Mouse (Mus musculus) kidney, postnatal 36 days (tissue): ENCODE results near the gene Gng8.
A peak's percentile ranks its signal among the peaks of the same experiment; 100 is the strongest.

Experiments used
- DNase-seq, 2 experiments: peaks; one replicate each; pipeline ENCODE4 v3.0.0; 2021 to 2022; ENCODE audit warnings: mixed read lengths in 2 of 2

The Gng8 gene

DNA sequence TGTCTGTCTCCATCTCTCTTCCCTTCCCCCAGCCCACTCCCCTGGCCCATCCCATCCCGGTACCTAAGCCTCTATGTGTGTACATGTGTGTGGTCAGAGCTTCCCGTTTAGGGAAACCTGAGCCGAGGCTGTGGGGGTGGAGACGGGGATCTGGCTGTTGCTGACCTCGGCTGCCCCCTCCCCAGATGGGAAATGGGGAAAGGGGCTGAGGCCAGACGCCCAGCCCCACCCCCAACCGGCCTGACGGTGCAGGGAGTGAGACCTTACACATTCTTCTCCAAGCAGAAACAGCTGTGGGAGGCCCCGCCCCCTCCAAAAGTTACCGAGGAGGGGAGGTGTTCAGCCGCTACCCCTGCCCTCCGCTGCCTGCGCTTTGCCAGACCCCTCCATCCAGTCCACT is 15.0 kb upstream of the Gng8 start:
- DNase-seq, result peak in 1 of 2 experiments; percentile 40

- DNase-seq, result no peak
Measured at GRCm38 (mm10) chr7:16877717-16878116, 13.9 kb upstream of the Gng8 start.

DNA sequence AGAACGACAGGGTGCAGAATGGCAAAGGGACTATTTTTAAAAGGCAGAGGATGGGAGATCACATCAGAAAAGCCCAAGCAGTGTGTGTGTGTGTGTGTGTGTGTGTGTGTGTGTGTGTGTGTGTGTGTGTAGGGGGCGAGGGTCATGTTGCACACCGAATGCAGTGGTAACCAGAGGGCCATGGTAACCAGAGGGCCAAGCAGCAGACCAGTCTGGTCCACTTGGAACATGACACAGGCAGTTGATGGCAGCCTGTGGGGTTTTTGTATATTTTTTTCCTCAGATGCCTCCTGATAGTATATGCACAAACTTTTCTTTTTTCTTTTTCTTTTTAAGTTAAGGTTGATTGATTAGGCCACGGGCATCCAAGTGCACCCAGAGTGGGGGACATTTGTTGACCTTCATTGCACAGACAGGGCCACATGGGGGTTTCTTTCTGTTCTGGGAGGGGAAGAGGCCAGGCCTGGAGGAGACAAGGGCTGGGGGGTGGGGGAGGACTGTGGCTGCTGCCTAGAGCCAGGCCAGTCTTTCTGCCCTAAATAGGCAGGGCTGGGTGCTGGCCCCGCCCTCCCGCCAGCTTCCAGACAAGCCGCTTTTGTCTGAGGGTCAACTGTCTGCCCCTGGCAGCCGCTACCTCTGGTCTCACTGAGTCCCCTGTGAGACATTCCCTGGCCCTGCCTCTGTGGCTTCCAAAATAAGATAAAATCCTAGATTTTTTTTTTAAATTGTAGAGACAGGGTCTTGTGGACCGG is 11.6 kb upstream of the Gng8 start:
- peak in 1 of 2 experiments; percentile 30 for DNase-seq

DNA sequence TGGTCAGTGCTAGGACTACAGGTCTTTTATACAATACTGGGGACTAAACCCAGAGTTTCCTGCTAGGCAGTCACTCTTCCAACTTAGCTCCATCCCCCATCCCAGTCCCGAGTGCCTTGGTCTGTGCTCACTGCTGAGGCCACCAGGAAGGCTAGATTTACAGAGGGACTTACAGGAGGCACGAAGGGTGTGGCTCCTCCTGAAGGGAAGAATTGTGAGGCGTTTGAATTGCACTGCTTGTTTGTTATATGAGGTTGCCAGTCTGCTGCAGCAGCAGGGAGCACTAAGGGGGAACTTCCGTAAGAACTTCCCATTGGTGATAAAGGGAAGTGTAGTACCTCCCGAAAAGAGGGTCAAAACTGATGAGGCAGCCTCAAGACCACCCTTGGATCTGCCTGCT is 11.0 kb upstream of the Gng8 start:
- DNase-seq, result no peak

DNA sequence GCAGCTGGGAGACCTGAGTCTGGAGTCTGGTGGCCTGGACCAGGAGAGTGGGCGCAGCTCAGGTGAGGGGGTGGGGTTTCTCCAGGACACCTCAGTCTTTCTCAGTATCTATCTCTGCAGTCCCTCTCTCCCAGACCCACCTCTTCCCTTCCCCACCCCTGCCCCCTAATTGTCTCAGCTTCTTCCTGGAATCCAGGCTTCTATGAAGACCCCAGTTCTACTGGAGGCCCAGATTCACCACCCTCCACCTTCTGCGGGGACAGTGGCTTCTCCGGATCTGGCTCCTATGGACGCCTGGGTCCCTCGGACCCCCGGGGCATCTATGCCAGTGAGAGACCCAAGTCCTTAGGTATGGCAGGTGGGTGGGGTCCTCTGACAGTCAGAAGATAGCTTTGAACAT is 8.4 kb upstream of the Gng8 start:
- no peak for DNase-seq

- DNase-seq, result no peak
Measured at GRCm38 (mm10) chr7:16884334-16884733, 7.3 kb upstream of the Gng8 start.

DNA sequence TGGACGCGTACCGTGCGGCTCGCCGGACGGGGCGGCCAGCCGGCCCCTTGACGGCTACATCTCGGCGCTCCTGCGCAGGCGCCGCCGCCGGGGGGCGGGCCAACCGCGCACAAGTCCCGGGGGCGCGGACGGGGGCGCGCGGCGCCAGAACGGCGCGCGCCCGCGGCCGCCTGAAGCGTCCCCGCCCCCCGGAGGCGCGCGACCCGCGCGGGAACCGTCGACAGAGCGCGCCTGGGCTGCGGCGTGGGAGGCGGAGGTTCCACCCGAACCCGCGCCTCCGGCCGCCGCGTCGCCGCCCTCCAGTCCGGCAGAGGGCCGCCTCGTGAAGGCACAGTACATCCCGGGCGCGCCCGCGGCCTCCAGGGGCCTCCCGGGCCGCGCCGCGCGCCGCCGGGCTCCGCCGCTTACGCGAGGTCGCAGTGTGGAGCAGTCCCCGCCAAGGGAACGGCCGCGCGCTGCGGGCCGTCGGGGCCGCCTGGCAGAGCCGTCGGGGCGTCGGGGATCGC is 6.3 kb upstream of the Gng8 start:
- peak in 1 of 2 experiments; percentile 37 for DNase-seq

DNA sequence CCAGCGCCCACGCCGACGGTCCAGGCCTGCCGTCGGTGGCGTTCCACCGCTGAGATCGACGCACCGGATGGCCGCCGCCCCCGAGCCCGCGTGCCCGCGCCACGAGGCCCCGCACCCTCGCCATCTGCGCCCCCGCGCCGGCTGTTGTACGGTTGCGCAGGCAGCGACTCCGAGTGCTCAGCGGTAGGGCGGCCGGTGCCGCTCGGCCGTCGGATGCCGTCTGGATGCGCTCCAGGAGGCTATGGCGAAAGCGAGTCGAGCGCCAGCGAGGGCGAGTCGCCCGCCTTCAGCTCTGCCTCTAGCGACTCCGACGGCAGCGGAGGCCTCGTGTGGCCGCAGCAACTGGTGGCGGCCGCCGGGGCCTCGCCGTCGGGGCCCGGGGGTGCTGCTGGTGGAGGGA is 5.7 kb upstream of the Gng8 start:
- DNase-seq, result no peak

- DNase-seq, result no peak
Measured at GRCm38 (mm10) chr7:16890536-16890935, 1.1 kb upstream of the Gng8 start.

GRCm38 (mm10) chr7:16890944-16891343 is 642 bp upstream of the Gng8 start:
- DNase-seq, result peak; percentile 68 to 75

GRCm38 (mm10) chr7:16892352-16892730 is 755 bp downstream of the Gng8 start:
- no peak for DNase-seq

DNA sequence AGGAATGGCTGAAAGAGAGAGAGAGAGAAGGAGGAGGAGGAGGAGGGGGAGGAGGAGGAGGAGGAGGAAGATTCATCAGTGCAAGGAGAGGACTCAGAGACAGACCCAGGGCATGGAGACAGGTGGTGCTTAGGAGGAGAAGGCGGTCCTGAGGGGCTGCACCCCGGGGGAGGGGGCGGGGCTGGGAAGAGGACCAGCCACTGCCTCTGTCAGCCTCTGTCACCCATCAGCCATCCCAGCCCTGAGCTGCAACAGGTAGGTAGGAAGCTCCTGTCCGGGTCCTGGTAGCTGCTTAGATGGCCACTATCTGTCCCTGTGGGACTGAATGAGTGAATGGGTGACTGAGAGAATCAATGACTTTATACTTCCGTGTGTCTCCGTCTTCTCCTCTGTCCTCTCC is 2.0 kb downstream of the Gng8 start:
- DNase-seq, result no peak

GRCm38 (mm10) chr7:16894279-16894678 is 2.7 kb downstream of the Gng8 start:
- no peak for DNase-seq

DNA sequence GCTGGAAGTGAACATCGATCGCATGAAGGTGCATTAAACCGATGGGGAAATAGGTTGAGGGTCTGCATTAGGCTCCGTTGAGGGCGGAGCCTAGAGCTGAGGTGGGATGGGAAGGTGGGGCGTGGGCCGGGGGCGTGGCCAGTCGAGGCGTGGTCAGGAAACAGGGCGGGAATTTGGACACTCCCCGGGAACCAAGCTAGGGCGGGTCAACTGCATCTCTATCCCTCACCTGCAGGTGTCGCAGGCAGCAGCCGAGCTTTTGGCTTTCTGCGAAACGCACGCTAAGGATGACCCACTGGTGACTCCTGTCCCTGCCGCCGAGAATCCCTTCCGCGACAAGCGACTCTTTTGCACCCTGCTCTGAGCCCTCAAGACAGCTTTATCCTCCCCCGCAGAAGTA is 3.4 kb downstream of the Gng8 start:
- peak; percentile 68 to 89 for DNase-seq

- DNase-seq, result no peak
Measured at GRCm38 (mm10) chr7:16895511-16895910, 3.9 kb downstream of the Gng8 start.

GRCm38 (mm10) chr7:16900526-16900925 is 8.9 kb downstream of the Gng8 start:
- no peak for DNase-seq

GRCm38 (mm10) chr7:16903439-16903955 is 11.9 kb downstream of the Gng8 start:
- no peak for DNase-seq

DNA sequence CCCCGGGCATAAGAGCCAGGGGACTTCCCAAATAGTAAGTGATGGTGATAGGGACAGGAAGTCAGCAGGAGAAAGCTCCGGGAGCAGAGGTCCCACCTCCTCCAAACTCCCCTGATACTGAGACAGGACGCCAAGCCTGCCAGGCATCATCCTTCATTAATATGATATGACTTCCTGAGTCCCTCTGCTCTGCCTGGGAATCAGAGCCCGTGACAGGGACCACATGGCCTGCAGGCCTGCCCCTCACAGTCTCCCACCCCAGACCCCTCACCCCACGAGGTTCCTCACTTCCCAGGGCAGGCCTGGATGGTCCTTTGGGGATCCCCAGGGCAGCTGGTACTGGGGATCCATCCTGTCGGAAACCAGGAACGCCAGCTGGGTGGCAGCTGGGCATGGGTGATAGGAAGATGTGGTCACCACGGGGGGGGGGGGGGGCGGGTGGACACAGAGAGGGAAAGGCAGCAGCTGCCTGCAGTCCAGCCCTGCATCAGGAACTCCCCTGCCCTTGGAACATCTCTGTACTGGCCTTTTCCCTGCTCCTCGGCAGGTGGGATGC is 12.6 kb downstream of the Gng8 start:
- DNase-seq, result no peak

- DNase-seq, result no peak
Measured at GRCm38 (mm10) chr7:16905491-16906021, 14.0 kb downstream of the Gng8 start.

DNA sequence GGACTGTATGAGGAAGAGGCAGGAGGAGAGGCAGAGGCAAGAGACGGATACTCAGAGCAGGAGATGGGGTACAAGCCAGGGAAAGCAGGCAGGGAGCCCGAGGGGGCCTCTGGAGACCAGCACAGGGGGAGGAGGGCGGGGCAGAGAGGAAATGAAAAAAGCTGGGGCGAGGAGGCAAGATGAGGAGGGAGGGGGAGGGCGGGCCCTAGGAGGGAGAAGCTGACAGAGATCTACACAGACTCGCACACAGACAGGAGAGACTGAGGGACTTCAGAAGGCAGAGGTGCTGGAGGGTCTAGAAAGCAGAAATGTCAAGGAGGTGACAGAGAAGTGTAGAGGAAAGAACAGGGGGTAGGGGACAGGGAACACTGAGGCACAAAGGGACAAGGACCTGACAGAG is 14.7 kb downstream of the Gng8 start, which contains the start of gene Ptgir:
TSS of gene Ptgir (plus strand) at position 210 of the 400 bp plus-strand sequence.
- peak in 1 of 2 experiments; percentile 55 for DNase-seq

DNA sequence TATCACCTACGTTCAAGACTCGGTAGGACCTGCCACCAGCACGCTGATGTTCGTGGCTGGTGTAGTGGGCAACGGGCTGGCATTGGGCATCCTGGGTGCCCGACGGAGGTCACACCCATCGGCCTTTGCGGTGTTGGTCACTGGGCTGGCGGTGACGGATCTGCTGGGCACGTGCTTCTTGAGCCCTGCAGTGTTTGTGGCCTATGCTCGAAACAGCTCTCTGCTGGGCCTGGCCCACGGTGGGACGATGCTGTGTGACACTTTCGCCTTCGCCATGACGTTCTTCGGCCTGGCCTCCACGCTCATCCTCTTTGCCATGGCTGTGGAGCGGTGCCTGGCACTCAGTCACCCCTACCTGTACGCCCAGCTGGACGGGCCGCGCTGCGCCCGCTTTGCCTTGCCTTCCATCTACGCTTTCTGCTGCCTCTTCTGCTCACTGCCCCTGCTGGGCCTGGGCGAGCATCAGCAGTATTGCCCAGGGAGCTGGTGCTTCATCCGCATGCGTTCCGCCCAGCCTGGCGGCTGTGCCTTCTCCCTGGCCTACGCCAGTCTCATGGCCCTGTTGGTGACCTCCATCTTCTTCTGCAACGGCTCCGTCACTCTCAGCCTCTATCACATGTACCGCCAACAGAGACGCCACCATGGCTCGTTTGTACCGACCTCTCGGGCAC is 15.4 kb downstream of the Gng8 start:
- DNase-seq, result no peak

DNA sequence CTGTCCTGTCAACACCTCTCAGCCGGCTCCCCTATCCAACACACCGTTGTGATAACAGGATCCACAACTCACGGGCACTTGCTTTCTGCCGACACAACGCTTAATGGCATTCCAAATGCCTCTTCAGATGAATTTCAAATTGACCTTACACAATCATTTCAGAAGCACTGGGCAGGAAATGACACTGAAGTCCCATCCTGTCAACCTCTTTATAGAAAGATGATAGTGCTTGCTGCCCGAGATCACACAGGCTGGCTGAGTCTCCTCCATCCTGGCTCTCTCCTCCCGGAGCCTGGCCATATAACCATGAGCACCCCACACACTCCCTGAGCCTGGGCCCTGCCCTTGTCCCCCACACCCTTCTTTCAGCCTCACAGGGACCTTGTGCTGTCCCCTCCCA is 16.3 kb downstream of the Gng8 start:
- DNase-seq, result no peak

DNA sequence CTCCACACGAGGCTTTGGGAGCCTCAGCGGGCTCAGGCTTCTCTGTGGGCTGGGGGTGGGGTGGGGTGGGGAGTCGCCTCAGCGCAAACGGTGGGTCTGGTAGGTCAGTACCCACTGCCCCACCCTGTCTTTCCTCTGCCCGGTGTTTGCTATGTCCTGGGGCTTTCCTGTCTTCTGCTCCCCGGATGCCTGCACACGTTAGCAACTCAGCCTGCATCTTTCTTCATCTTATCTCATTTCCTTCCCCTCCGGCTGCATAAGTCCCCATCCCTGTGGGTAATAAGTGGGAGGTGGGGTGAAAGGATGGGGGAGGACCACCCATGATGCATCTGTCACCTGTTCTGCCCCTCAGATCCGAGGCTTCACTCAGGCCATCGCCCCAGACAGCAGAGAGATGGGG is 16.8 kb downstream of the Gng8 start:
- DNase-seq, result no peak
